Mouse (Mus musculus): Measurements from ENCODE around the gene Stx11. TPM values are rescaled to one million over a fixed set of nuclear protein-coding genes. Genes with fewer than 3 reads are reported as not detected.
A peak's percentile ranks its signal among the peaks of the same experiment; 100 is the strongest.

The Stx11 gene
- polyA plus RNA-seq (2012; ENCODE audit: insufficient read depth, insufficient read length, missing spikeins): 4.0 and 7.9 TPM in 2 replicates

- TF ChIP-seq CTCF (IDR thresholded peaks at IDR 0.05; ENCODE audit: low read depth, low read length): no peak
- TF ChIP-seq POLR2A (IDR thresholded peaks at IDR 0.05; ENCODE audit: borderline replicate concordance, low read depth, low read length): no peak
- Histone ChIP-seq H3K4me3 (ENCODE audit: insufficient read depth, low read length) (peak within 1 kb of the TSS; percentile 87), H3K4me1 (ENCODE audit: control insufficient read depth, insufficient read depth, low read length) (peaks cover 6% of the 10 kb centered on the region; the same call in 1 of the 2 replicates), H3K27ac (ENCODE audit: insufficient read depth, low read depth, low read length) (no peak within 1 kb of the TSS)
Measured at GRCm38 (mm10) chr10:12964151-12965075, at the start of gene Stx11. Gene Stx11 (minus strand): TSS chr10:12964298.

- H3K27ac ChIP-seq (ENCODE audit: insufficient read depth, low read depth, low read length): peak overlapping the region; percentile 10; the same call in 1 of the 2 replicates
- peaks cover 12% of the 10 kb centered on the region for H3K4me1 ChIP-seq (ENCODE audit: control insufficient read depth, insufficient read depth, low read length)
- TF ChIP-seq POLR2A (IDR thresholded peaks at IDR 0.05; ENCODE audit: borderline replicate concordance, low read depth, low read length) (no peak), CTCF (IDR thresholded peaks at IDR 0.05; ENCODE audit: low read depth, low read length) (no peak)
- peak overlapping the region; percentile 92 for H3K4me3 ChIP-seq (ENCODE audit: insufficient read depth, low read length)
Measured at GRCm38 (mm10) chr10:13008737-13009121, 44.6 kb upstream of the Stx11 start.

GRCm38 (mm10) chr10:13007876-13008736, 44.0 kb upstream of the Stx11 start:
- Histone ChIP-seq H3K4me1 (ENCODE audit: control insufficient read depth, insufficient read depth, low read length) (peaks cover 12% of the 10 kb centered on the region), H3K27ac (ENCODE audit: insufficient read depth, low read depth, low read length) (peak overlapping the region; percentile 45; the same call in 1 of the 2 replicates), H3K4me3 (ENCODE audit: insufficient read depth, low read length) (peak overlapping the region; percentile 92)
- TF ChIP-seq POLR2A (IDR thresholded peaks at IDR 0.05; ENCODE audit: borderline replicate concordance, low read depth, low read length) (no peak), CTCF (IDR thresholded peaks at IDR 0.05; ENCODE audit: low read depth, low read length) (no peak)

GRCm38 (mm10) chr10:13005043-13005442, 40.9 kb upstream of the Stx11 start, which contains the start of gene Sf3b5:
Gene Sf3b5 (plus strand): TSS chr10:13005343.
- peaks cover 6% of the 10 kb centered on the region for H3K4me1 ChIP-seq (ENCODE audit: control insufficient read depth, insufficient read depth, low read length)
- no peak for TF ChIP-seq CTCF (IDR thresholded peaks at IDR 0.05; ENCODE audit: low read depth, low read length)
- TF ChIP-seq POLR2A (IDR thresholded peaks at IDR 0.05; ENCODE audit: borderline replicate concordance, low read depth, low read length): no peak
- no peak within 1 kb of the TSS for H3K4me3 ChIP-seq (ENCODE audit: insufficient read depth, low read length)
- H3K27ac ChIP-seq (ENCODE audit: insufficient read depth, low read depth, low read length): no peak within 1 kb of the TSS

GRCm38 (mm10) chr10:12996736-12997477, 32.8 kb upstream of the Stx11 start:
- TF ChIP-seq POLR2A (IDR thresholded peaks at IDR 0.05; ENCODE audit: borderline replicate concordance, low read depth, low read length) (no peak), CTCF (IDR thresholded peaks at IDR 0.05; ENCODE audit: low read depth, low read length) (no peak)
- H3K4me1 ChIP-seq (ENCODE audit: control insufficient read depth, insufficient read depth, low read length): peaks cover 2% of the 10 kb centered on the region; the same call in 1 of the 2 replicates
- no peak overlapping the region for H3K4me3 ChIP-seq (ENCODE audit: insufficient read depth, low read length)
- H3K27ac ChIP-seq (ENCODE audit: insufficient read depth, low read depth, low read length): no peak overlapping the region

GRCm38 (mm10) chr10:12993411-12994039, 29.4 kb upstream of the Stx11 start:
- TF ChIP-seq POLR2A (IDR thresholded peaks at IDR 0.05; ENCODE audit: borderline replicate concordance, low read depth, low read length) (no peak), CTCF (IDR thresholded peaks at IDR 0.05; ENCODE audit: low read depth, low read length) (no peak)

GRCm38 (mm10) chr10:12991953-12992352, 27.9 kb upstream of the Stx11 start:
- TF ChIP-seq CTCF (IDR thresholded peaks at IDR 0.05; ENCODE audit: low read depth, low read length) (no peak), POLR2A (IDR thresholded peaks at IDR 0.05; ENCODE audit: borderline replicate concordance, low read depth, low read length) (no peak)
- H3K4me3 ChIP-seq (ENCODE audit: insufficient read depth, low read length): no peak overlapping the region
- peaks cover 6% of the 10 kb centered on the region for H3K4me1 ChIP-seq (ENCODE audit: control insufficient read depth, insufficient read depth, low read length)
- no peak overlapping the region for H3K27ac ChIP-seq (ENCODE audit: insufficient read depth, low read depth, low read length)

More at GRCm38 (mm10) chr10:12993411-12994039, 29.4 kb upstream of the Stx11 start:
- Histone ChIP-seq H3K27ac (ENCODE audit: insufficient read depth, low read depth, low read length) (no peak overlapping the region), H3K4me3 (ENCODE audit: insufficient read depth, low read length) (no peak overlapping the region), H3K4me1 (ENCODE audit: control insufficient read depth, insufficient read depth, low read length) (peaks cover 6% of the 10 kb centered on the region)

GRCm38 (mm10) chr10:12986943-12987342, 22.8 kb upstream of the Stx11 start:
- no peak for TF ChIP-seq CTCF (IDR thresholded peaks at IDR 0.05; ENCODE audit: low read depth, low read length)
- TF ChIP-seq POLR2A (IDR thresholded peaks at IDR 0.05; ENCODE audit: borderline replicate concordance, low read depth, low read length): no peak
- Histone ChIP-seq H3K4me3 (ENCODE audit: insufficient read depth, low read length) (no peak overlapping the region), H3K4me1 (ENCODE audit: control insufficient read depth, insufficient read depth, low read length) (peaks cover 4% of the 10 kb centered on the region; the same call in 1 of the 2 replicates), H3K27ac (ENCODE audit: insufficient read depth, low read depth, low read length) (no peak overlapping the region)

All from bone marrow macrophage, adult 2 months (primary cell).